Mouse (Mus musculus): Measurements from ENCODE around the gene Dnm2.
A peak's percentile ranks its signal among the peaks of the same experiment; 100 is the strongest.
"Not testable (repeated sequence)": the region's sequence is repeated elsewhere in the genome, so short reads cannot be mapped to it uniquely, and the experiment has no call there.

Dnm2 gene

DNA sequence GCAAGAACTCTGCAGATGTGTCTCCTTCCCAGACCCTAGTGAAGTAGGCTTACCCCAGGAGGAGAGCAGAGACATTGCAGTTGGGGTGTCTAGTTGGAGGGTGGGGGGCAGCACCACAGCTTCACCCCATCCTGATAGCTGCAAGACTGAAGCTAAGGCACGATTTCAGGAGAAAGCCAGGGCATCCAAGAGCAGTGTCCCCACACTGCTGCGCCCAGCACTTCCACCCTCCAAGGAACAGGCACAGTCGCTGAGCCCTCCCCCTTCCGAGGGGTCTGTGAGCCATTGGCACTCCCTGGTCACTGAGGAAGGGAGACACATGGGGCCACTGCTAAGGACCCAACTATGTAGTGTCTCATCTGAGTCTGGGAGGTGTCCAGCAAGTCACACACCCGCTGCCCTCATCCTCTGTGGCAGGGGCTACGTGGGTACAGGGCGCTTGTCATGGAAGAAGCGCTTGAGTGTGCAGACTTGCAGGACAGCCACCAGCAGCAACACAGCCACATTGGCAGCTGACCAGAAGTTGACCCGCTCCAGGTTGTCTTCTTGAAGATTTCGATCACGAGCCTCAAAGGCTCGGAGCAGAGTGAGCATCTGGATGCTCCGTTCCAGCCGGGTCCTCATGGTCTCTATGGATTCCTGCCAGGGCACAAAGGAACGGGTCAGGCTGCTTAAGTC is 83.2 kb downstream of the Dnm2 start:
- no peak for DNase-seq (ENCODE audit: low read depth)

DNA sequence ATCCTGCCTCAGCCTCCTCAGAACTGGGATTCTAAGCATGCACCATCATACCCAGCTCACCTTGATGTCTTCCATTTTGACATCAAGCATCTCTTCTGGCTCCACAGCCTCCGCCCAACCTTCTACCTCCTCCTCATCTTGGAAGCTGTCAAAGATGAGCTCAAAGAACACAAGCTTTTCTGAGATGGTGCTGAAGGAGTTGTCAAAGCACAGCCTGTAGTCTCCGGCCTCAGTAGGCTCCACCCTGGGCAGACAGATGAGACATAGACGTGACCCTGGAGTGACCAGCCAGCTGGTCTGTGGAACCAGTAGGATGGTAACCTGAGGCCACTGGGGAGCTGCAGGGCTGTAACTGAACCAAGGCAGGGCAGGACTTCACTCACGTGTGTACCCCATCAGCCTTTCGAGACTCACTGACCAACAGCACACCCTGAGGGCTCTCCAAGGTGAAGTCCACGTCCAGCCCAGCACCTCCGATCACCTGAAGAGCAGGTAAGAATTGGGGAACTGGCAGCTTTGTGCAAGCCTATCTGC is 84.2 kb downstream of the Dnm2 start:
- no peak for DNase-seq (ENCODE audit: low read depth)

DNA sequence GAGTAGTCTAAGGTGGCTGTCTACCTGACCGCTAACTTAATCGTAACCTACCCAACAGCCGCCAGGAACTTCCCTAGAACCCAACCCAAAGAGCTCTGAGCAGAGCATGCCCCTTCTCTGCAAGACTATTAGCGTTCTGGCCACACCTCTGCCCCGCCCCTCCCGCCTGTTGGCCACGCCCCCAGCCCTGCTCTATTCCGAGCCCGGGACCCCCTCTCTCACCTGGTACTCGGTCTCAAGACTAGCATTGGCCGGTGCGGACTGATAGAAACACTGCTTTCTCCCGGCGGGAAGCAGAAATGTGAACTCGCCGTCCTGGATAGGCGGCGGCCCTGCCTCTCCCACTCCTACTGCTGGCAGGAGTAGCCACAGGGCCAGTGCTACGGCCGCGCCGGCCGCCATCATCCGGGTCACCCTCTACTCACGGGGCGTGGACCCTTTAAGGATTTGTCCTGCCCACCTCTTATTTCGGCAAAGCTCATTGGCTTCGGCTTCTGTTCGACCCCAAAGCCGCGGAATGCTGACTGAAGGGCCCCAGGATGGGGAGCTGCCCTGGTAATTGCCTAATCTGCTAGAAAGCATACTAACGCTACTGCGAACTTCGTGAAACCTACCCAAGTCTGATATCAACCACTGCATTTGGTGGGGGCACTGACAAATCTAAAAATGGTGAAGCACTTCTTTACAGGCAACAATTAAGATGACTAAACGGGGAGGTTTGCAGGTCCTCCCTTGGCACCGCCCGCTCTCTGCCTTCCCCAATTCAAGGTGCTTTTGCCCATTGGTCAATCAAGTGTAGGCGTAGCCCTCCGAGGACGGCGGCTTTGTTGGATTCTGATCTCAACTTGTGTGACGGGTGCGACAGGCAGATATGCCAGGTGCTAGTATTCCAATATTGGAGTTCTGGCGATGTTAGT is 85.3 kb downstream of the Dnm2 start, which contains the start of gene Tmed1:
TSS of gene Tmed1 (minus strand) at position 481 of the 917 bp plus-strand sequence.
- peak; percentile 99 for DNase-seq (ENCODE audit: low read depth)

DNA sequence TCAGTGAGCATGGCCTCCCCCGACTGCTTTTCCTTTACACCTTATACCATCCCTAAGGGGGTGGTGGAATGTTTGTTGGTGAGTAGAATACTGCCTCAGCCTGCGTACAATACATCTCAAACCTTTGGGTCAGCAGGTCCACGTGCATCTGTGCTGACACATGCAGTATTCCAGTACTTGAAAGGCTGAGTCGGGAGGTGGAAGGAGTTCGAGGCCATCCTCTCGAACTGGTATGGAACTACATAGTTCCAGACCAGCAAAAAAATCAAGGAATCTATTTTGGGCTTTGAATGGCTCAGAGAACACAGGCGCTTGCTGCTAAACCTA is 85.9 kb downstream of the Dnm2 start:
- no peak for DNase-seq (ENCODE audit: low read depth)

DNA sequence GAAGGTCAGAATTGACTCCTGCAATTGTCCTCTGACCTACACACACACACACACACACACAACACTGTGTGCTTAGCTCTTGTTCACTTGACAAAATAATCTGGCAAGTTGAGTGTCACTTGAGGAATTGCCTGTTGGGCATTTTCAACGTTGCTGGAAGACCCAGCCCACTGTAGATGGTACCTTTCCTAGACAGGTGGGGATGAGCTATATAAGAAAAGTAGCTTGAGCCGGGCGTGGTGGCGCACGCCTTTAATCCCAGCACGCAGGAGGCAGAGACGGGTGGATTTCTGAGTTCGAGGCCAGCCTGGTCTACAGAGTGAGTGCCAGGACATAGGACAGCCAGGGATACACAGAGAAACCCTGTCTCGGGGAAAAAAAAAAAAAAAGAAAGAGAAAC is 86.3 kb downstream of the Dnm2 start:
- DNase-seq (ENCODE audit: low read depth): no peak

- peak; percentile 31 for DNase-seq (ENCODE audit: low read depth)
These were observed 88.8 kb downstream of the Dnm2 start for GRCm38 (mm10) chr9:21513466-21513865.

DNA sequence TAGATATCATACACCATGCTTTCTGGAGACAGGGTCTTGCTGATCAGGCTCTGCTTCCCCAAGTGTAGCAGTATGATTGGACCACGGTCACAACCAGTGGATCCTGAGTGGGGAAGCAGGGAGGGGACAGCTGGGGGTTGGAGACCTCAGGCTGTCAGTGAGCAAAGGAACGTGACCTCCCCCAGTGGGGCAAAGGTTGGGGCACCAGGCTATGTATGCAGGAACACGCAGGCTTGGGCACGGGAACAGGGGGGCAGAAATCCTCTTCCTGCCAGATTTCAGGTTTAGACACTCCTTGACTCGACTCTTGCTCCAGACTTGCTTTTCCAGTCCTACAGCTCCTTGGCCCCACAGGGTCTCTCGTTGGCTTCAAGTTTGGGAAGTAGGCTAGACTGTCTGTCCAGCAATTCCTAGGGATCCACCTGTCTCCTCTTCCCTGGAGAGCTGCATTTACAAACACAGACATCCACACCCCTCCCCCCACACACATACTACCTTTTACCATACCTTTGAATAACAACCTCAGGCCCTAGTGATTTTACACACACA is 93.3 kb downstream of the Dnm2 start:
- DNase-seq (ENCODE audit: low read depth): no peak

DNA sequence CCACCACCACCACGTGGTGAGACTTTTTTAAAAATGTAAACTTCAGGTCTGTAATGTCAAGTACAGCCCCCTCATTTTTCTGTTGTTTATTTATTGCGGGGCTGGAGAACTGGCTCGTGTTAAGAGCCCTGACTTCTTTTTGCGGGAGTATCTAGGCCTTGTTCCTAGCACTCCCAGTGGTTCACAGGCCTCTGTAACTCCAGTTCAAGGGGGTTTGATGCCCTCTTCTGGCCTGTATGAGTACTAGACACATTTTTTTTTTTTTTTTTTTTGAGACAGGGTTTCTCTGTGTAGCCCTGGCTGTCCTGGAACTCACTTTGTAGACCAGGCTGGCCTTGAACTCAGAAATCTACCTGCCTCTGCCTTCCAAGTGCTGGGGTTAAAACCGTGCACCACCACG is 94.0 kb downstream of the Dnm2 start:
- DNase-seq (ENCODE audit: low read depth): not testable (repeated sequence)

- DNase-seq (ENCODE audit: low read depth): peak; percentile 76
These were observed 100.6 kb downstream of the Dnm2 start for GRCm38 (mm10) chr9:21525142-21525936.

GRCm38 (mm10) chr9:21525937-21526633 is 101.4 kb downstream of the Dnm2 start, which contains the start of gene AB124611:
AB124611 (plus strand) TSS chr9:21526176.
- peak; percentile 35 for DNase-seq (ENCODE audit: low read depth)

DNA sequence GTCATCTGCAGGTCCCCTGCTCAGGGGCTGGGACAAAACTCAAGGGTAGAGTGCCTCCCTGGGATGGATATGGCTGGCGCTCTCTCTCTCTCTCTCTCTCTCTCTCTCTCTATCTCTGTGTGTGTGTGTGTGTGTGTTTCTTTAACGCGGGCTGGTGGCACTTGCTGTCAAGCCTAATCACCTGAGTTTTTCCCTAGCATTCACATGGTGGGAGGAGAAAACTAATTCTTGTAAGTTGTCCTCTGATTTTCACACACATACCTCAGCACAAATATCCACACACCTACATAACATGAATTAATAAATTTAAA is 101.9 kb downstream of the Dnm2 start:
- DNase-seq (ENCODE audit: low read depth): no peak

GRCm38 (mm10) chr9:21527100-21527801 is 102.5 kb downstream of the Dnm2 start:
- DNase-seq (ENCODE audit: low read depth): peak; percentile 47

GRCm38 (mm10) chr9:21527917-21528324 is 103.2 kb downstream of the Dnm2 start:
- DNase-seq (ENCODE audit: low read depth): peak; percentile 77

- DNase-seq (ENCODE audit: low read depth): no peak
These were observed 111.8 kb downstream of the Dnm2 start for GRCm38 (mm10) chr9:21536501-21536900.

DNA sequence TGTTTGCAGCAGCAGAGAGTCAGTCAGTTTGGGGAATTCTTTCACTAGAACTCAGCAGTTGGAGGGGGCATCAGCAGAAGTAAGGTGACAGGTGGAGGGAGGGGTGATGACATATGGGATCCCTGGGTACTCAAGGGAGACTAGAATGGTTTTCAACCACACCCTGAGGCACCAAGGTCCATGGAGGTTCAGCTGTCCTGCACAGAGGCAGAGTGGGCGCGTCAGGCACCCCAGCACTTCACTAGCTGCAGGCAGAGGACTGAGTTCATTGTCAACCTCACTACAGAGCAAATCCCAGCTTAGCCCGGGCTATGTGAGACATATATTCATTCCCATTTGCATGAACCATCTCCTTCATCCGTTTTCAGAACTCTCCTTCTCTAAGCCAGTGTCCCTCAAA is 112.3 kb downstream of the Dnm2 start:
- DNase-seq (ENCODE audit: low read depth): no peak

DNA sequence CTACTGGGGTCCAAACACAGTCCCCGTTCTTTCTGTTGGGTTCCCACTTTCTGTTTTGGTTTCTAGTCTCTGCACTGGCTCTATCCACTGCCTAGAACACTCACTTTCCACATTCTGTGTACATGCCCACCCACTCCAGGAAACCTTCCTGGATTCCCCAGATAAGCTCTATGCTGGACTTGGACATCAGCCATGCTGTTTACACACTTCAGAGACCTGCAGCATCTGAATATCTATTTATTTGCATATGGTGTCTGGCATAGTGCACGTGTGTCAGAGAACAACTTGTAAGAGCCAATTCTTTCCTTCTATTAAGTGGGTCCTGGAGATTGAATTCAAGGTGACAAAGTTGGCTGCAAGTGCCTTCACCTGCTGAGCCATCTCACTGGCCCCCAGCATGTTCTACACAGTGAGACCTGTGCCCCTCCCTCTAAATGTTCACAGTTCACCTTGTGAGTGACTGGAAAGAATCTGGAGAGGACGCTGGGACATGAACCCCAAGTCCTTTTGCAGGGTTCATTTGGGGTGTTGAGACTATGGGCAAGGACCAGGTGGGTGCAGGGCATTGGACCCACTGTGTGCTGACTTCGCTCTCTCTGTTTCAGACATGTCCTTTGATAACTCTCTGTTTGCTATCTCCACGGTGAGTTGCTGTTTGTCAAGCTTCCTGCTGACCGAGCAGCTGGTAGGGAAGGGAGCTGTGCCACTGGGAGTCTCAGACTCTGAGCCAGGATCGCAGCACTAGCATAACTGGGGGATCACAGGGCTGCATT is 115.5 kb downstream of the Dnm2 start:
- no peak for DNase-seq (ENCODE audit: low read depth)

DNA sequence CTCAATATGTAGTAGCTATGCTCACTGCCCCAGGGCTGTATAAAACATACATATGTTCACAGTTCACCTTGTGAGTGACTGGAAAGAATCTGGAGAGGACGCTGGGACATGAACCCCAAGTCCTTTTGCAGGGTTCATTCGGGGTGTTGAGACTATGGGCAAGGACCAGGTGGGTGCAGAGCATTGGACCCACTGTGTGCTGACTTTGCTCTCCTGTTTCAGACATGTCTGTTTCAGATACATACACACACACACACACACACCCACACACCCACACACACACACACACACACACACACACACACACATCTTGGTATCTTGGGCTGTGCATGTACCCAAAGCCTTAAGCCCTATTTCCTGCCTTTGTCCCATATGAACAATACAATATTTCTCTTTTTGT is 117.3 kb downstream of the Dnm2 start:
- not testable (repeated sequence) for DNase-seq (ENCODE audit: low read depth)

DNA sequence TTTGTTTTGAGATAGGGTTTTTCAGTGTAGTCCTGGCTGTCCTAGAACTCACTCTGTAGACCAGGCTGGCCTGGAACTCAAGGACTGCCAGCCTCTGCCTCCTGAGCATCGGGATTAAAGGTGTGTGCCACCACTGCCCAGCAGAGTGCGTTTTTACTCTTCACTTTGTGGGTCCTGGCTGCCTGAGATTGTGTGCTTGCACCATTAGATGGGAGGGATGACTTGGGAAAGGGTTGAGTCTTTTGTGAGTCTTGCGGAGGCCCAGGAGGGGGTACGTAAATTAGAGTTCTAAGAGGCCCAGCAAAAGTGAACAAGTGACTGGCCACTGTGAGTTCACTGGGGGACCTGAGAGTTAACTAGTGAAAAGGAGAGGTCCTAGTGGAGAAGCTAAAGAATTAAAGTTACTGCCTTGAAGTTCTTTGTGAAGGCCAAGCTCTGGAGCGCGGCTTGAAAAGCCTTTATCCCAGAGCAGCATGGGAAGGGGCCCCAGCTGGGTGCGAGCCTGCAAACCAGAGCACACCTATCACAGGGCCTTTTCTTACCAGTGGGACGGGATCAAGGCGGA is 120.7 kb downstream of the Dnm2 start:
- DNase-seq (ENCODE audit: low read depth): no peak

GRCm38 (mm10) chr9:21545916-21546788 is 121.4 kb downstream of the Dnm2 start:
- peak; percentile 99 for DNase-seq (ENCODE audit: low read depth)

Data from 416B (cell line).